Mouse (Mus musculus): ENCODE measurements around the gene Cdiptos. TPM values are rescaled to one million over a fixed set of nuclear protein-coding genes. Genes with fewer than 3 reads are reported as not detected.

Cdiptos gene
- polyA plus RNA-seq, 1 experiment from 2014 or later: 1.4 TPM

DNA sequence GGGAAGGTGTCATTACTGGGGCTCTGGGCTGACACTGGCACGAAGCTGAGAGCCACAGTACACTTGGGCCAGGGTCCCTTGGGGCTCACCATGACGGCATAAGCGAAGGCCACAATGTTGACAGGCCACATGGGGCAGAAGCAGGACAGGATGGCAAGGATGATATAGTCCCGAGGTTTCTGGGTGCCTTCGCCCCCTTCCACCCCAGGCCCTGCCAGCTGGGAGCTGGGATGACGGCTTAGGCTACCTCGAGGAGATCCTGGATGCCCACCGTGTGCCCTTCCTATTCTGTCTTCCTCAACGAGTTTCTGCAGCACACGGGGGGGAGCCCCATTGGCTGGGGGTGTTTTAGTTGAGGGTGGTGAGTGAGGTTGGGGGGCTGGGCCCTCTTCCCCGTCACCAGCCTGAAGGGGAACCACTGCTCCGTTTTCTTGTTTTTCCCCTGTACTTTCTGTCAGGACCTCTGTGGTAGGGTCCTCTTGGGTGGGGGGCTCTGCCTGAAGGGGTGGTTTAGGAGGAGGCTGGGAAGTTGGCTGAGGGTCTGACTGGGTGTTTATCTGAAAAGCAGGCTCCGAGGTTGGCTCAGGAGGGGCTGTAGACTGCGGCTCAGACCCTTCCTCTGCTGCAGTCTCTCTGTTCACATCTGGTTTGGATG is 43.5 kb upstream of the Cdiptos start:
- 82% methylated on average over 14 of the region's 14 CpGs for WGBS
- peaks cover 88% of the 10 kb centered on the region for H3K4me1 ChIP-seq (replicated peaks)
- H3K27me3 ChIP-seq: no peaks in the 10 kb centered on the region
- H3K27ac ChIP-seq: no peak overlapping the region
- peak overlapping the region; percentile 54 for H3K4me3 ChIP-seq
- peaks cover 40% of the 10 kb centered on the region for H3K36me3 ChIP-seq
- peak overlapping the region; percentile 98 for H3K4me2 ChIP-seq
- no peaks in the 10 kb centered on the region for H3K9me3 ChIP-seq
- peak overlapping the region; percentile 84 for H3K9ac ChIP-seq
- no peak for ATAC-seq (ENCODE audit: low FRiP score)

DNA sequence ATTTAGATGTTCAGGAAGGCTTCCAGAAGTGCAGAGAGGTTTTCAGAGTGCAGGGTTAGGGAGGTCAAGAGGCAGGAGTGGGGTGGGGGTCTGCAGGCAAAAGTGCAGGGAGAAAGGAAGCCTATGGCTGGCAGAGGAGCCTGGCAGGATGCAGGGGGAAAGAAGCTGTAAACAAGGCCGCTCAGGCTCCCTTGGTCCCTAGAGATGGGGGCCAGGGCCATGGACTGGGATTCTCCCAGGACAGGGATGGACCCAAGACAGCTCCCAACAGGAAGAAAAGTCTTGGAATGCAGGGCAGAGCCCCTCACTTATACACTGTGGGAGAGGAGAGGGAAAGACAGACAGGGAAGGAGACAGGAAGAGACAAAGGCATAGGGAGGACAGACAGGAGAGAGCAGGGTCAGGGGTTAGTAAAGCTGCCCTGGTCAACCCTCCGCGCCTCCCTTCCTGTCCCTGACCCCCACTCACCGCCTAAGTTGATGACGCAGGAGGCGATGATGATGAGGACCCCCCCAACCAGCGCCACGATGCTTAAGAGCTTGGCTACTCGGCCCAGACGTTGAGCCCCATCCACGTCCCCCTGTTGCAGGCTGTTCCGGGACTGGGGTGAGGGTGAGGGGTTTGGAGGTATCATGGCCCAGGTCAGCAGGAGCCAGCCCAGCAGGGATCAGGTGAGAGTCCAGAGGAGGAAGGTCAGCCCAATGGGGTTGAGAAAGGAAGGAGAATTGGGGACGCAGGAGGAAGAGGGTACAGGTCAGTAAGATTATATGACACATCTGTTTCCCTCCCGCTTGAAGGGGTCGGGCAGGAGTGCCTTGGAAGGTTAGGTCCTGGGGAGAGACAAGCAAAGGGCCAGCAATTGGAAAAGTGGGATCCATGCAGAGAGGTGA is 42.8 kb upstream of the Cdiptos start:
- ATAC-seq (ENCODE audit: low FRiP score): no peak
- 83% methylated on average over 15 of the region's 15 CpGs for WGBS
- H3K9ac ChIP-seq: peak overlapping the region; percentile 84
- no peaks in the 10 kb centered on the region for H3K9me3 ChIP-seq
- H3K4me1 ChIP-seq (replicated peaks): peaks cover 87% of the 10 kb centered on the region
- peak overlapping the region; percentile 10; the same call in 1 of the 2 replicates for H3K27ac ChIP-seq
- no peaks in the 10 kb centered on the region for H3K27me3 ChIP-seq
- no peak overlapping the region for H3K4me3 ChIP-seq
- H3K4me2 ChIP-seq: peak overlapping the region; percentile 98
- H3K36me3 ChIP-seq: peaks cover 40% of the 10 kb centered on the region

DNA sequence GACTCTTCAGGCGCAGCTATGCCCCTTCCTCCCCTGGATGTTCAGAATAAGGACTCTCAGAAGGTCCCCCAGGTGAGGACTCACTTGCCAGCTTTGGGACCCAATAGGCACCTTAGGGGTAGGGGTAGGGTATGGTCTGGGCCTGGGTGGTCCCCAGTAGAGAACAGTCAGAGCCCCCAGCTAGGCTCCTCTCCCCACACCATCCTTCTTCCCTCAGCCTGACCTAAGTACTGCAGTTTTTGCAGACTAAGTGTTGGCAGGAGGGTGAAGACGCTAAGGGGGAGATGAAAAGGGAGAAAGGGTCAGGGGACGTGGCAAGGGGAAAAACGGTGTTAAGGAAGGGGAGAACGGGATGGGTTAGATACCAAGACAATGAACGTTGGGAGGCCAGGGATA is 42.0 kb upstream of the Cdiptos start:
- Histone ChIP-seq H3K4me3 (no peak overlapping the region), H3K4me1 (replicated peaks) (peaks cover 87% of the 10 kb centered on the region), H3K27me3 (no peaks in the 10 kb centered on the region), H3K27ac (peak overlapping the region; percentile 98), H3K36me3 (peaks cover 40% of the 10 kb centered on the region), H3K9me3 (no peaks in the 10 kb centered on the region), H3K4me2 (peak overlapping the region; percentile 31), H3K9ac (peak overlapping the region; percentile 84)
- 62% methylated on average over 6 of the region's 6 CpGs for WGBS
- ATAC-seq (ENCODE audit: low FRiP score): no peak

DNA sequence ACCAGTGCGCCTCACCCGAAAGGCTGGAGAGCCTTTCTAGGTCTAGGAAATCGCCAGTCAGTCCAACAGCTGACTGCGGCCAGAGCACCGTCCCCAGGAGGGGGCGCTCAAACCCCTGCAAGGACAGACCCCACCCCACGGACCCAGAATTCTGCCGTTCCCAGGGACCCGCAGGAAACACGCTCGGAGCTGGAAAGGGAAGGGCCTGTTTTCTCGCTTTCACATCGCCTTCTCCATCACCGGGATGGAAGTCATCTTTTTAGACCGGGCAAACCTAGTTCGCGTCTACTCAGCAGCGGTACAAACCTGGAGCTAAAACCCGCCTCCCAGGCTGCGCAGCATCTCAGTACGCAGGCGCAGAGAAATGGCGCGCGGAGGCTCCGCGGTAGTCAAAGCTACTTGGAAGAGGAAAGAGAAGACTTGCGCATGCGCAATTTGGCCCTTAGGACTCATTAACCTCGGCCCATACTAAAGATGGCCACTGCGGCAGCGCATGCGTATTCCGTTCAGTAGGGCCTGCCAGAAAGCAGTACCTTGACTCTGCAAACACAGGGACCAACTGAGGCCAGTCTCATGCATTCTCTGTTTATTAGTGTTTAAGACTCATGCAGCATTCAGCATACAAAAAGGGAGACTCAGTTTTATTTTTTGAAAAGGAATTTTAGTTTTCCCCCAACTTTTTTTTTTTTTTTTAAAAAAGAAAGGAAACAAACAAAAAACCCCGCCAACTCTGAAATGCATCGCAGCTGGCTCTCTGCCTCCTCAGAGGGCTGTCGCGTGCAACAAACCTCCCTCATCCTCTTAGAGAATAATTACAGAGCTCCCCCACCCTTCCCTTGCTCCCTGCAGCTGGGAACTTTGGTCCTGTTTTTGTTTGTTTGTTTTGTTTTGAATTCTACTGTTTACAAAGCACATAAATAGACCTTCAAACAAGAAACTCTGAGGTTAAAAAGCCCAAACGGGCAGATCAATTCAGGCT is 41.4 kb upstream of the Cdiptos start, which contains the start of gene Pagr1a:
Gene Pagr1a (minus strand): TSS at position 382 of the 979 bp plus-strand sequence.
- peaks cover 40% of the 10 kb centered on the region for H3K36me3 ChIP-seq
- WGBS: 3% methylated on average over 39 of the region's 39 CpGs
- H3K9me3 ChIP-seq: no peaks in the 10 kb centered on the region
- H3K4me1 ChIP-seq (replicated peaks): peaks cover 80% of the 10 kb centered on the region
- no peaks in the 10 kb centered on the region for H3K27me3 ChIP-seq
- H3K4me3 ChIP-seq: peak within 1 kb of the TSS; percentile 65
- peak within 1 kb of the TSS; percentile 93 for H3K4me2 ChIP-seq
- H3K27ac ChIP-seq: peak within 1 kb of the TSS; percentile 98
- H3K9ac ChIP-seq: peak within 1 kb of the TSS; percentile 92
- peak; percentile 75 for ATAC-seq (ENCODE audit: low FRiP score)

DNA sequence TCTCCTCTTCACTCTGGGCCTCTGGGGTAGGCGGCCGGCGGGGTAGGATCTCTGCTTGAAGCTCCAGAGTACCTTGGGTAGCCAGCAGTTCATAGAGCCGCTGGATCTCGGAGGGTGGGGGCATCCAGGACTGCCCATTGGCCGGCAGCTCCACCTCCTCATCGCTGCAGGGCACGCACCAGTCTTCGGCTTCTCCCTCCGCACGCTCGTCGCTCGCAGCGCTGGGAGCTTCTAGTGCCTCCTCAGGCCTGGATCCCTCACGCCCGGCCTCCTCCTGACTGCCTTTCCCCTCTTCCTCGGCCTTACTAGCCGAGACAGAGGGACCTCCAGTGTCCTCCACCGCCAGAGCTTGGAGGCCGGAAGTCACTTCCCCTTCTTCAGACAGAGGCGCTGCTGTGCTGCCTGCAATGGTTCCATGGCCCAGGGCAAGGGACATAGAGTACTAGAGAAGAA is 40.6 kb upstream of the Cdiptos start:
- H3K9me3 ChIP-seq: no peaks in the 10 kb centered on the region
- peak overlapping the region; percentile 65 for H3K4me3 ChIP-seq
- H3K9ac ChIP-seq: peak overlapping the region; percentile 92
- peaks cover 72% of the 10 kb centered on the region for H3K4me1 ChIP-seq (replicated peaks)
- peak overlapping the region; percentile 98 for H3K27ac ChIP-seq
- WGBS: under 1% methylated on average over 22 of the region's 22 CpGs
- peak overlapping the region; percentile 93 for H3K4me2 ChIP-seq
- peak; percentile 41 for ATAC-seq (ENCODE audit: low FRiP score)
- H3K27me3 ChIP-seq: no peaks in the 10 kb centered on the region
- H3K36me3 ChIP-seq: peaks cover 38% of the 10 kb centered on the region

DNA sequence TGATC is 40.4 kb upstream of the Cdiptos start, which contains the start of gene Pagr1b:
Gene Pagr1b (minus strand): TSS at position 4 of the 5 bp plus-strand sequence.
- no peak for ATAC-seq (ENCODE audit: low FRiP score)
- H3K36me3 ChIP-seq: peaks cover 38% of the 10 kb centered on the region
- H3K4me2 ChIP-seq: peak within 1 kb of the TSS; percentile 93
- H3K4me1 ChIP-seq (replicated peaks): peaks cover 70% of the 10 kb centered on the region
- H3K27me3 ChIP-seq: no peaks in the 10 kb centered on the region
- H3K4me3 ChIP-seq: peak within 1 kb of the TSS; percentile 65
- peak within 1 kb of the TSS; percentile 98 for H3K27ac ChIP-seq
- no peaks in the 10 kb centered on the region for H3K9me3 ChIP-seq
- H3K9ac ChIP-seq: peak within 1 kb of the TSS; percentile 92

DNA sequence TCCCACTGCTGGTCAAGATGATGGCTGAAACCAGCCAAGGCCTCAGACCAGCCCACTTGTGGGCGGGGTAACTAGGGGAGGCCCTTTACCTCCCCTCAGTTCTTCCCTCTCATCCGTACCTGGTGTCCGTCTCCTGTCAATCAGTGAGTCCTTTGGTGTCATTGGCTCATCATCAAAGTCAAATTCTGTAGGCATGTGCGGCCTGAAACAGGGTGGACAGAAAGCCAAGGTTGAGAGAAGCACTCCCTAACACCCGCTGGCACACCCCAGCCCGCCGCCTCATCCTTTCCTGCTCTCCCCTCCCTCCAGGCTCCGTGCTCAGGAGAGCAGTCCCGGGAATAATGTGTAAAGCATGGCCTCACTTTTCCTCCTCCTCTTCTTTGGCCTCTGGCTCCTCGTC is 40.2 kb upstream of the Cdiptos start:
- peak overlapping the region; percentile 98 for H3K27ac ChIP-seq
- peak; percentile 15 for ATAC-seq (ENCODE audit: low FRiP score)
- WGBS: 3% methylated on average over 10 of the region's 10 CpGs

DNA sequence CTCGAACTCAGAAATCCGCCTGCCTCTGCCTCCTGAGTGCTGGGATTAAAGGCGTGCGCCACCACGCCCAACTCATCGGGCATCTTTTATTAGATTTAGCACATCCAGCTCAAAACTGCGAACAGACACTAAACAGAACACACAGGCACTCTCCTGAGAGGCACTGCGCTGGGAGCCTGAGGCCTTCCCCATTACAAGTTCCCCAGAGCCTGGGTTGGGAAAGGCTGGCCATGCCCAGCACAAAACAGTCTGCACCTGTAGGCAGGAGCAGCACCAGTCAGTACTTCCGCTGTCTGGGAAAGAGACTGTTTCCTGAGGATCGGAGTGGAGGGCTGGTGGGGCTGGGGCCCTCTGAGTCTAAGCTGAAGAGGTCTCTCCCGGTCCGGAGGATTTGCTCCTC is 39.1 kb upstream of the Cdiptos start:
- Histone ChIP-seq H3K4me2 (peak overlapping the region; percentile 93; the same call in 1 of the 2 replicates), H3K4me3 (peak overlapping the region; percentile 65), H3K9ac (peak overlapping the region; percentile 60), H3K27ac (no peak overlapping the region), H3K4me1 (replicated peaks) (peaks cover 57% of the 10 kb centered on the region), H3K36me3 (peaks cover 38% of the 10 kb centered on the region), H3K9me3 (no peaks in the 10 kb centered on the region), H3K27me3 (no peaks in the 10 kb centered on the region)
- 95% methylated on average over 12 of the region's 12 CpGs for WGBS
- ATAC-seq (ENCODE audit: low FRiP score): no peak

More for the DNA sequence above, 40.2 kb upstream of the Cdiptos start:
- peaks cover 38% of the 10 kb centered on the region for H3K36me3 ChIP-seq
- peak overlapping the region; percentile 65 for H3K4me3 ChIP-seq
- H3K27me3 ChIP-seq: no peaks in the 10 kb centered on the region
- H3K4me1 ChIP-seq (replicated peaks): peaks cover 68% of the 10 kb centered on the region
- H3K9ac ChIP-seq: peak overlapping the region; percentile 92
- H3K4me2 ChIP-seq: peak overlapping the region; percentile 93
- no peaks in the 10 kb centered on the region for H3K9me3 ChIP-seq

DNA sequence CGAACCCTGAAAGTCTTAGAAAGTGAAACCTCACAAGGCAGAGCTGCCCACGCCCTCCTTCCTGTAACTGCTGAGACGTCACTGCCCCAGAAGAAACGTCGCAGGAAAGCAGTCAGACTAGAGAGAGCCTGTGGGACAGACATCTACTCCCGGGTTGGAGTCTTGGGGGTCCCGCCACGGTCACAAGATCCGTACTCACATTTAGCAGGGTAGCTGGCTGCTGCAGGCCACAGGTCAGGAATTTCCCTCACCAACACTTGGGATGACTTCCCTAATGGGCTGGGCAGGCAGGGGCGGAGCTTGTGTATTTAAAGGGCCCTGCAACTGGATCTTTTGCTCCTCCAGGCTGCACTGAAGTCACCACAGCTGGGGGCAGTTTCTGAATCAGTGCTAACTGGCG is 38.4 kb upstream of the Cdiptos start, which contains the start of gene Mvp:
Gene Mvp (minus strand): TSS at position 302 of the 400 bp plus-strand sequence.
- peaks cover 38% of the 10 kb centered on the region for H3K36me3 ChIP-seq
- H3K9ac ChIP-seq: peak within 1 kb of the TSS; percentile 92
- H3K4me1 ChIP-seq (replicated peaks): peaks cover 52% of the 10 kb centered on the region
- H3K9me3 ChIP-seq: no peaks in the 10 kb centered on the region
- peak within 1 kb of the TSS; percentile 98; the same call in 1 of the 2 replicates for H3K27ac ChIP-seq
- H3K27me3 ChIP-seq: no peaks in the 10 kb centered on the region
- ATAC-seq (ENCODE audit: low FRiP score): no peak
- H3K4me3 ChIP-seq: peak within 1 kb of the TSS; percentile 65
- 70% methylated on average over 11 of the region's 11 CpGs for WGBS
- peak within 1 kb of the TSS; percentile 93 for H3K4me2 ChIP-seq

DNA sequence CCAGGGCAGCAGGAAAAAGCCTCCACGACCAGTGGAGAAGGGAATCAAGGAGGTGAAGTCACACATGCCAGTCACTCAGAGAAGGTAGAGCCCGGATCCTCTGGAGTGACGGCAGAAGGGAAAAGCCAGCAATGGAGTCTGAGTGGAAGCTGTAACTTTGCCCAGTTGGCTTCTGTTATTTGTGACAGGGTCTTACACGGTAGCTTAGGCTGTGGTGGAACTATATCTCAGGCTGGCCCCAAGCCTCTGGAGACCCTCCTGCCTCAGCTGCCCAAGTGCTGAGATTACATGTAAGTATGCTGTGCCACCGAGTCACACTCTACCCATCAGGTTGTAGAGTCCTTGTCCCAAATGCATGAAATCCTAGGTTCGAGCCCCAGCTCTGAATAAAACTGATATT is 37.5 kb upstream of the Cdiptos start:
- H3K9ac ChIP-seq: no peak overlapping the region
- peaks cover 38% of the 10 kb centered on the region for H3K36me3 ChIP-seq
- H3K4me1 ChIP-seq (replicated peaks): peaks cover 50% of the 10 kb centered on the region
- no peak overlapping the region for H3K4me3 ChIP-seq
- H3K4me2 ChIP-seq: no peak overlapping the region
- WGBS: 96% methylated on average over 6 of the region's 6 CpGs
- H3K27me3 ChIP-seq: no peaks in the 10 kb centered on the region
- H3K27ac ChIP-seq: no peak overlapping the region
- ATAC-seq (ENCODE audit: low FRiP score): no peak
- H3K9me3 ChIP-seq: no peaks in the 10 kb centered on the region

DNA sequence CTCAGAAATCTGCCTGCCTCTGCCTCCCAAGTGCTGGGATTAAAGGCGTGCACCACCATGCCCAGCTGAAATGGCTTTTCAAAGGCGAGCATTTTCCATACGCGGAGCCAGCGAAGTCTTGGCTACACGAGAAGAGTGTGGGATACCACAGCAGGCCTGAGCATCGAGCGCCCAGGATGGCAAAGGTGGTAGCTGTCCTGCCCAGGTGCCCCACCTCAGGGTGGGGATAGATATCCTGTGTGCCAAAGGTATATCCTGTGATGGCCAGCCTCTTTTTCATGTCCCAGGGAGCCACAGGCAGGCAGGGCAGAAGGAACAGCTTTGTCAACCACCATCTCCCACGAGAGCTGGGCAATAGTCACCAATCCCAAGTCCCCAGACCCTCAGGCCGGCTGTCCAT is 36.9 kb upstream of the Cdiptos start:
- H3K27me3 ChIP-seq: no peaks in the 10 kb centered on the region
- 96% methylated on average over 10 of the region's 10 CpGs for WGBS

DNA sequence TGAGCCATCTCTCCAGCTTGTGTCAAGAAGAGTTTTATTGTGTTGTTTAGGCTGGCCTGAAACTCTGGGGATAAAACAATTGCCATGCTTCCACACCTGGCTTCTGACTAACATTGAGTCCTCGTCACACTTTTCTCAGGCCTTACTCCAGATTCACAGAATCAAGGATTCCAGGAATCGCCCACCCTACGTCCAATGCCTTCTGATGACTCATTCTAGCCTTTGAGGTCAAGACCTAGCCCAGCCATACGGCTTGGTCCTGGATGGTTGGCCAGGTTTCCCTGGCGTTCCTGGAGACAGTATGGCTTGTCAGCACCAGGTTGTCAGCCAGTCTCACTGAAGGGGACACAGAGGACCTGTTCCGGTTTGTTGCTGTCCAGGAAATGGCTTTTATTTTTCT is 36.5 kb upstream of the Cdiptos start:
- Histone ChIP-seq H3K27ac (no peak overlapping the region), H3K4me2 (no peak overlapping the region), H3K36me3 (peaks cover 38% of the 10 kb centered on the region), H3K9me3 (no peaks in the 10 kb centered on the region), H3K4me3 (no peak overlapping the region), H3K9ac (no peak overlapping the region), H3K27me3 (no peaks in the 10 kb centered on the region), H3K4me1 (replicated peaks) (peaks cover 43% of the 10 kb centered on the region)
- WGBS: 90% methylated on average over 6 of the region's 6 CpGs
- no peak for ATAC-seq (ENCODE audit: low FRiP score)

More for the DNA sequence above, 36.9 kb upstream of the Cdiptos start:
- Histone ChIP-seq H3K9me3 (no peaks in the 10 kb centered on the region), H3K4me3 (no peak overlapping the region), H3K36me3 (peaks cover 38% of the 10 kb centered on the region), H3K27ac (no peak overlapping the region), H3K4me2 (no peak overlapping the region), H3K4me1 (replicated peaks) (peaks cover 48% of the 10 kb centered on the region), H3K9ac (no peak overlapping the region)
- ATAC-seq (ENCODE audit: low FRiP score): no peak
